Mouse (Mus musculus) midbrain, embryonic 13.5 days (tissue): ENCODE measurements at regions not wholly inside any gene's neighbourhood (a gene's known extent, or its start where the extent isn't known, plus 50 kb on each side); places are given as distances from the start of the nearest gene placed in this dataset.

ENCODE experiments used
- ATAC-seq: fragments of 200-750 bp; cut with Nextera tagmentation; 2 replicates; pipeline ENCODE4 v1.8.0; 2017; ENCODE audit warnings: mild to moderate bottlenecking, moderate TSS enrichment, moderate library complexity
- H3K27ac ChIP-seq: fragments of 300-500 bp; sonication (generic); 2 replicates; pipeline ENCODE4 v1.5.1; 2015; ENCODE audit warnings: inconsistent platforms, mild to moderate bottlenecking, moderate library complexity
- H3K27me3 ChIP-seq: fragments of 300-500 bp; sonication (generic); 2 replicates; pipeline ENCODE4 v1.6.1; 2015; ENCODE audit warnings: mild to moderate bottlenecking, inconsistent platforms
- H3K36me3 ChIP-seq: fragments of 300-500 bp; sonication (generic); 2 replicates; pipeline ENCODE4 v1.6.1; 2015; ENCODE audit warnings: mild to moderate bottlenecking, inconsistent platforms
- H3K4me1 ChIP-seq: fragments of 300-500 bp; sonication (generic); replicated peaks from 2 replicates; pipeline ENCODE4 v1.6.1; 2015; ENCODE audit warnings: inconsistent platforms
- H3K4me2 ChIP-seq: fragments of 300-500 bp; sonication (generic); replicated peaks from 2 replicates; pipeline ENCODE4 v1.6.1; 2015; ENCODE audit warnings: moderate library complexity, mild to moderate bottlenecking, inconsistent platforms
- H3K4me3 ChIP-seq: fragments of 300-500 bp; sonication (generic); replicated peaks from 2 replicates; pipeline ENCODE4 v1.5.1; 2015; ENCODE audit warnings: mild to moderate bottlenecking, inconsistent platforms
- H3K9ac ChIP-seq: fragments of 300-500 bp; sonication (generic); replicated peaks from 2 replicates; pipeline ENCODE4 v1.6.1; 2015; ENCODE audit warnings: mild to moderate bottlenecking, inconsistent platforms
- H3K9me3 ChIP-seq: fragments of 300-500 bp; sonication (generic); 2 replicates; pipeline ENCODE4 v1.6.1; 2016; ENCODE audit warnings: mild to moderate bottlenecking, inconsistent platforms
- WGBS: fragments of 180-500 bp; shearing (Covaris S2); methylation state at CpG from one replicate; pipeline ENCODE4 v1.1.7; 2015; 5-methylcytosine and 5-hydroxymethylcytosine counted together

DNA sequence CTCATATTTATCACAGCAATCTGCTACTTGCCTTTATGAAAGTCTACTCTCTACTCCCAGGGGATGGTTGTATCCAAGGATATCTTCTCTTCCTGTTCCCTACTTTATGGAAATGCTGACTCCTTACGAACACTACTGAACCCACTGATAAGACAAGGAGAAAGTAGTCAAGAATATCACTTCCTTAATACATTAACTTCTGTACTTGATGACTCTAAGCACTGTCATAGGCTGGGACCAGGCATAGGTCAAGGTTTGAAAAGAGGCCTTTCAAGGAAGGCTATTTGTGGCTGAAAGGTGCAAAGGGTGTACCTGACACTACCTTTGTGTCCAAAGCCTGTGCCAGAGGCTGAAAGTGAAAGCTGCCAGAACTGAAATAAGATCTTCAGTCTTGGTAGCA, 164.2 kb upstream of the S100g start:
- Histone ChIP-seq H3K9ac (no peak overlapping the region), H3K27me3 (peaks cover 25% of the 10 kb centered on the region; the same call in 1 of the 2 replicates), H3K4me1 (no peaks in the 10 kb centered on the region), H3K4me2 (no peak overlapping the region), H3K27ac (no peak overlapping the region), H3K9me3 (no peaks in the 10 kb centered on the region), H3K36me3 (no peaks in the 10 kb centered on the region), H3K4me3 (no peak overlapping the region)
- no peak for ATAC-seq
- 82% methylated on average over 1 of the region's 1 CpGs for WGBS

DNA sequence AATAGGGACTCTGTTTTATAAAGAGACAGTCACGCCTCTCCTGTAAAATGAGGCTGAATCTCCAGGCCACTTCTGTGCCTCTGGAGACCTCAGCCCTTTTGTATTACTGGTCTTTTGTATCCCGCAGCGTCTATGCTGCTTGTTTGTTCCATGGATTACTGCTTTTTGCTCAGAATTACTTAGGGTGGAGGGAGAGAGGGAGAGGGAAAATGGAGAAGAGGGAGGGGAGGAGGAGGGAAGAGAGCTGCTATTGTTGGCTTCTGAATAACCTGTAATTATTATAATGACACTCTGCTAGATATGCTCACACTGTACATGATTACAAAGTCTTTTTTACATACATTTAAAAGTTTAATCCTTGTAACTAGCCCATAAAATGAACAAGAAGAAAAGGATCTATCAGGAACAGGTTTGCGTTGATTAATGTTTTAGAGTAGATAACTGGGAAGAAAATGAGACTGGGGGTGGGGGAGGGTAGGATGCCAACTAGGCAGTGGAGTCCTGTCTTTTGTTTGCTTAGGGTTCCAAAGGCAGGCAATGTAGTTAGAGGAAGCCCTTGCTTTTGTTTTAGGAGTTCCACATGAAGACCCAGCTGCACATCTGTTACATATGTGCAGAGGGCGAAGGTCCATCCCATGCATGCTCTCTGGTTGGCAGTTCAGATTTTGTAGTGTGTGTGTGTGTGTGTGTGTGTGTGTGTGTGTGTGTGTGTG, 153.4 kb upstream of the S100g start:
- no peak overlapping the region for H3K4me2 ChIP-seq
- H3K36me3 ChIP-seq: no peaks in the 10 kb centered on the region
- peak; percentile 82 for ATAC-seq
- no peak overlapping the region for H3K4me3 ChIP-seq
- no peak overlapping the region for H3K27ac ChIP-seq
- peaks cover 2% of the 10 kb centered on the region; the same call in 1 of the 2 replicates for H3K27me3 ChIP-seq
- 0 out of 2 replicates have a peak, but pooled peaks cover 2% of the 10 kb centered on the region for H3K4me1 ChIP-seq
- H3K9me3 ChIP-seq: no peaks in the 10 kb centered on the region
- no peak overlapping the region for H3K9ac ChIP-seq
- 55% methylated on average over 5 of the region's 5 CpGs for WGBS

DNA sequence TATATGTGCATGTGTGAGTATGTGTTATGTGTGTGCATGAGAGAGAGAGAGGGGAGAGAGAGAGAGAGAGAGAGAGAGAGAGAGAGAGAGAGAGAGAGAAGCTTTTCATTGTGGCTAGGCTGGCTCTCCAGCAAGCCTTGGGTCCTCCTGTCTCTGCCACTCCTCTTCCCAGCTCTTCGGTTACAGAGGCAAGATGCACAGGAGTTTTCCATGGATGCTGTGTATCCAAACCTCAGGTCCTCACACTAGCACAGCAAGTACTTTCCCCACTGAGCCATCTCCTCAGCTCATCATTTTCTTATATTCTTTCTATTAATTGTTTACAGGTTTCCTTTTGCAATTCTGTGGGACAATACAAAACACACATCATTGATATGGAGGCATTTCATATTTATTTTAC, 152.8 kb upstream of the S100g start:
- peaks cover 5% of the 10 kb centered on the region; the same call in 1 of the 2 replicates for H3K27me3 ChIP-seq
- H3K9ac ChIP-seq: no peak overlapping the region
- H3K4me1 ChIP-seq: 0 out of 2 replicates have a peak, but pooled peaks cover 2% of the 10 kb centered on the region
- 43% methylated on average over 1 of the region's 1 CpGs for WGBS
- ATAC-seq: 0 out of 2 replicates have a peak, but pooled peaks have one; percentile 45
- H3K4me3 ChIP-seq: no peak overlapping the region
- H3K27ac ChIP-seq: peak overlapping the region; percentile 30; the same call in 1 of the 2 replicates
- no peaks in the 10 kb centered on the region for H3K36me3 ChIP-seq
- H3K4me2 ChIP-seq: no peak overlapping the region
- H3K9me3 ChIP-seq: no peaks in the 10 kb centered on the region

DNA sequence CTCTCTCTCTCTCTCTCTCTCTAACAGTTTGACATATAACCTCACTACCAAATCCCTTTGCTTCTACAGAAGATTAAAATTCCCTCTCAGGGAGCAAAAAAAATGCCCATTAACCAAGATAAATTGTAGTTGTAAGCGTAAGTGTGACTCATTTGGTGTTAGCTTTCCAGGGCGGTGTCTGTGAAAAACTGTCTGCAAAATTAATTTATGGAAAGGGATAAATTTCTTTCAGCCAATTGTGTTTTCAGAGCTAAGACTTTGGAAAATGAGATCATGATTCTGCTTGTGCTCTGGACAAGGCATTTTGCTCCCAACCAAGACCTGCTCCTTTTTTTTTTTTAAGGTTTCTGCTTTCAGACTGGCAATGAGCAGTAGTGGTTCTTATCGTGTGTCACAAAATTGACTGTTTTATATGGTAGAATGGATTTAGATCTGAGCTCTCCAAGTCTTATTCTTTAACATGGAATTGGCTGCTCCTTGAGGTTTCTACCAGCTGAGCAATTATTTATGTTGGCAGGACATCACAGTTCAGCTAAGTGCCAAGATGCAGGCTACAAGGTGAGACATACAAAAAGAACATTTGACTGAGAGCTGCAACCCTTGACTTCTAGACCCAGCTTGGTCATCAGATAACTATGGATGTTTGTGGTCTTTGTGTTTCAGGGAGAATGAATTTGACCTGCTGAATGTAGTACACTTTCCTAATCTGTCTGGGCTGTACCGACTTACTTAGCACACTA, 130.8 kb upstream of the S100g start:
- no peak for ATAC-seq
- no peak overlapping the region for H3K27ac ChIP-seq
- H3K4me1 ChIP-seq: no peaks in the 10 kb centered on the region
- no peaks in the 10 kb centered on the region for H3K9me3 ChIP-seq
- H3K9ac ChIP-seq: no peak overlapping the region
- H3K4me3 ChIP-seq: no peak overlapping the region
- H3K36me3 ChIP-seq: no peaks in the 10 kb centered on the region
- H3K4me2 ChIP-seq: no peak overlapping the region
- 94% methylated on average over 4 of the region's 4 CpGs for WGBS
- peaks cover 38% of the 10 kb centered on the region for H3K27me3 ChIP-seq
